Mouse (Mus musculus): ENCODE results near the gene Mpo. TPM values are rescaled to one million over a fixed set of nuclear protein-coding genes. Genes with fewer than 3 reads are reported as not detected.

Mpo gene
- total RNA-seq (2021): not detected

GRCm38 (mm10) chr11:87793460-87793859, at the start of gene Mpo:
TSS of gene Mpo (plus strand) at chr11:87793581.
- DNase-seq (ENCODE audit: low spot score in 2 of 2): no peak
- intact Hi-C loops (cut with DNase I): no loop called here

GRCm38 (mm10) chr11:87743691-87744090, 49.7 kb upstream of the Mpo start:
- intact Hi-C loops (cut with DNase I): no loop called here
- no peak for DNase-seq (ENCODE audit: low spot score in 2 of 2)

GRCm38 (mm10) chr11:87744964-87745363, 48.4 kb upstream of the Mpo start:
- intact Hi-C loops (cut with DNase I): no loop called here
- no peak for DNase-seq (ENCODE audit: low spot score in 2 of 2)

- no peak for DNase-seq (ENCODE audit: low spot score in 2 of 2)
- intact Hi-C loops (cut with DNase I): no loop called here
Measured at GRCm38 (mm10) chr11:87745632-87746555, 47.5 kb upstream of the Mpo start.

GRCm38 (mm10) chr11:87747312-87747711, 46.1 kb upstream of the Mpo start:
- intact Hi-C loops (cut with DNase I): no loop called here

GRCm38 (mm10) chr11:87747716-87748115, 45.7 kb upstream of the Mpo start:
- DNase-seq (ENCODE audit: low spot score in 2 of 2): no peak
- intact Hi-C loops (cut with DNase I): no loop called here

More at GRCm38 (mm10) chr11:87747312-87747711, 46.1 kb upstream of the Mpo start:
- DNase-seq (ENCODE audit: low spot score in 2 of 2): no peak

- intact Hi-C loops (cut with DNase I): no loop called here
- no peak for DNase-seq (ENCODE audit: low spot score in 2 of 2)
Measured at GRCm38 (mm10) chr11:87748132-87749119, 45.0 kb upstream of the Mpo start.

GRCm38 (mm10) chr11:87749192-87750042, 44.0 kb upstream of the Mpo start:
- intact Hi-C loops (cut with DNase I): loop anchor here (10.0 kb wide), 1 partner anchor 535 kb away; no protein-coding TSS in a partner anchor
- DNase-seq (ENCODE audit: low spot score in 2 of 2): peak; percentile 35 to 75

GRCm38 (mm10) chr11:87750043-87750421, 43.3 kb upstream of the Mpo start:
- intact Hi-C loops (cut with DNase I): loop anchor here (10.0 kb wide), 1 partner anchor 535 kb away; no protein-coding TSS in a partner anchor
- DNase-seq (ENCODE audit: low spot score in 2 of 2): no peak

GRCm38 (mm10) chr11:87750521-87750920, 42.9 kb upstream of the Mpo start:
- intact Hi-C loops (cut with DNase I): loop anchor here (10.0 kb wide), 1 partner anchor 536 kb away; no protein-coding TSS in a partner anchor
- DNase-seq (ENCODE audit: low spot score in 2 of 2): no peak

GRCm38 (mm10) chr11:87751031-87751430, 42.4 kb upstream of the Mpo start:
- intact Hi-C loops (cut with DNase I): loop anchor here (10.0 kb wide), 1 partner anchor 536 kb away; no protein-coding TSS in a partner anchor
- DNase-seq (ENCODE audit: low spot score in 2 of 2): no peak

GRCm38 (mm10) chr11:87751491-87751966, 41.9 kb upstream of the Mpo start:
- intact Hi-C loops (cut with DNase I): loop anchor here (10.0 kb wide), 1 partner anchor 537 kb away; no protein-coding TSS in a partner anchor
- DNase-seq (ENCODE audit: low spot score in 2 of 2): no peak

- intact Hi-C loops (cut with DNase I): loop anchor here (10.0 kb wide), 1 partner anchor 538 kb away; no protein-coding TSS in a partner anchor
- DNase-seq (ENCODE audit: low spot score in 2 of 2): no peak
Measured at GRCm38 (mm10) chr11:87752307-87752706, 41.1 kb upstream of the Mpo start.

- intact Hi-C loops (cut with DNase I): loop anchor here (10.0 kb wide), 1 partner anchor 538 kb away; no protein-coding TSS in a partner anchor
- no peak for DNase-seq (ENCODE audit: low spot score in 2 of 2)
Measured at GRCm38 (mm10) chr11:87753255-87753654, 40.1 kb upstream of the Mpo start.

GRCm38 (mm10) chr11:87753891-87754501, 39.4 kb upstream of the Mpo start:
- intact Hi-C loops (cut with DNase I): loop anchor here (10.0 kb wide), 1 partner anchor 539 kb away; no protein-coding TSS in a partner anchor
- DNase-seq (ENCODE audit: low spot score in 2 of 2): no peak

- DNase-seq (ENCODE audit: low spot score in 2 of 2): no peak
- intact Hi-C loops (cut with DNase I): loop anchor here (10.0 kb wide), 1 partner anchor 540 kb away; no protein-coding TSS in a partner anchor
Measured at GRCm38 (mm10) chr11:87754603-87755002, 38.8 kb upstream of the Mpo start.

GRCm38 (mm10) chr11:87755360-87756017, 37.9 kb upstream of the Mpo start:
- intact Hi-C loops (cut with DNase I): loop anchor here (10.0 kb wide), 1 partner anchor 541 kb away; no protein-coding TSS in a partner anchor
- peak in 1 of 2 experiments; percentile 39 for DNase-seq (ENCODE audit: low spot score in 2 of 2)
